Comparison of ENCODE assay signal across 24 mouse cellular contexts in genomic region chr9:120424567-120424966, GRCm38 (mm10).
DNase-seq lines count a peak whose midpoint lies in the region; ATAC-seq and TF ChIP-seq lines count a peak whose summit lies in the region.
"Had no signal": no experiment of that assay in that cellular context is flagged by ENCODE, and none has a peak within 500 bp of the region (broad histone marks: within the 10 kb centered on the region; RNA-seq: fewer than 3 reads in every experiment).

No protein-coding gene starts in this region.

- H3K36me3 ChIP-seq in hindbrain, embryonic 13.5 days, result no peaks in the 10 kb centered on the region
- H3K36me3 ChIP-seq in hindbrain, postnatal 0 days (ENCODE audit: insufficient read depth, low read length), result no peaks in the 10 kb centered on the region
- H3K36me3 ChIP-seq in midbrain, postnatal 0 days (ENCODE audit: insufficient read depth, low read length), result no peaks in the 10 kb centered on the region
- no peaks in the 10 kb centered on the region for H3K36me3 ChIP-seq in midbrain, embryonic 14.5 days (ENCODE audit: control insufficient read depth, insufficient read depth, low read length)
- no peaks in the 10 kb centered on the region for H3K36me3 ChIP-seq in intestine, embryonic 16.5 days (ENCODE audit: control insufficient read depth, insufficient read depth, low read length)
- H3K36me3 ChIP-seq in stomach, embryonic 16.5 days (ENCODE audit: control insufficient read depth, insufficient read depth, low read length), result no peaks in the 10 kb centered on the region
- H3K36me3 ChIP-seq: embryonic facial prominence, embryonic 10.5 days; embryonic facial prominence, embryonic 12.5 days; forebrain, embryonic 12.5 days; G1E had no signal

- TF ChIP-seq CTCF in hindbrain, postnatal 0 days (IDR thresholded peaks at IDR 0.05; ENCODE audit: low read depth), result no peak
- no peak for TF ChIP-seq CTCF in midbrain, postnatal 0 days (IDR thresholded peaks at IDR 0.05)

- H3K27ac ChIP-seq in hindbrain, embryonic 13.5 days, result no peak overlapping the region
- no peak overlapping the region for H3K27ac ChIP-seq in hindbrain, postnatal 0 days
- no peak overlapping the region for H3K27ac ChIP-seq in midbrain, postnatal 0 days (ENCODE audit: low read depth, low read length)
- H3K27ac ChIP-seq in midbrain, embryonic 14.5 days (replicated peaks; ENCODE audit: low read depth, low read length), result no peak overlapping the region
- no peak overlapping the region for H3K27ac ChIP-seq in intestine, embryonic 16.5 days (ENCODE audit: low read length)
- H3K27ac ChIP-seq in stomach, embryonic 16.5 days (ENCODE audit: low read length), result no peak overlapping the region
- H3K27ac ChIP-seq: embryonic facial prominence, embryonic 10.5 days; embryonic facial prominence, embryonic 12.5 days; forebrain, embryonic 12.5 days had no signal

- H3K9ac ChIP-seq in hindbrain, embryonic 13.5 days, result peak overlapping the region; percentile 24; the same call in 1 of the 2 replicates
- H3K9ac ChIP-seq in hindbrain, postnatal 0 days (replicated peaks; ENCODE audit: low read length), result no peak overlapping the region
- 0 out of 2 replicates have a peak overlapping the region, but pooled peaks have one; percentile 1 for H3K9ac ChIP-seq in midbrain, postnatal 0 days (replicated peaks; ENCODE audit: low read length, poor library complexity, severe bottlenecking)
- H3K9ac ChIP-seq in midbrain, embryonic 14.5 days (replicated peaks; ENCODE audit: low read length), result no peak overlapping the region
- H3K9ac ChIP-seq in intestine, embryonic 16.5 days (ENCODE audit: low read depth, low read length), result no peak overlapping the region
- H3K9ac ChIP-seq in stomach, embryonic 16.5 days (ENCODE audit: low read length), result no peak overlapping the region; the same call in 1 of the 2 replicates
- H3K9ac ChIP-seq: embryonic facial prominence, embryonic 12.5 days; forebrain, embryonic 12.5 days had no signal

- DNase-seq in hindbrain, postnatal 0 days (ENCODE audit: low spot score), result no peak
- DNase-seq in midbrain, postnatal 0 days (ENCODE audit: low spot score), result no peak
- no peak for DNase-seq in midbrain, embryonic 14.5 days
- DNase-seq in thymus, postnatal 25 days, result no peak
- DNase-seq: adrenal gland, adult 8-10 months; adrenal gland, postnatal 14 days; adrenal gland, postnatal 36 days; B cell, adult 2 months; cerebellum, adult 11-12 months; cerebellum, adult 2 months; cerebellum, adult 9-10 months; cerebellum, postnatal 10 days; cerebellum, postnatal 25 days had no signal

- no peaks in the 10 kb centered on the region for H3K9me3 ChIP-seq in hindbrain, embryonic 13.5 days
- no peaks in the 10 kb centered on the region for H3K9me3 ChIP-seq in hindbrain, postnatal 0 days (ENCODE audit: low read length)
- no peaks in the 10 kb centered on the region for H3K9me3 ChIP-seq in midbrain, postnatal 0 days (ENCODE audit: low read length)
- no peaks in the 10 kb centered on the region for H3K9me3 ChIP-seq in midbrain, embryonic 14.5 days (ENCODE audit: control insufficient read depth, low read length)
- no peaks in the 10 kb centered on the region for H3K9me3 ChIP-seq in intestine, embryonic 16.5 days (ENCODE audit: control insufficient read depth, low read length)
- no peaks in the 10 kb centered on the region for H3K9me3 ChIP-seq in stomach, embryonic 16.5 days (replicated peaks; ENCODE audit: control insufficient read depth, low read length)
- H3K9me3 ChIP-seq: embryonic facial prominence, embryonic 10.5 days; embryonic facial prominence, embryonic 12.5 days; forebrain, embryonic 12.5 days; G1E had no signal

- H3K4me3 ChIP-seq in hindbrain, embryonic 13.5 days, result no peak overlapping the region
- no peak overlapping the region for H3K4me3 ChIP-seq in hindbrain, postnatal 0 days (ENCODE audit: low read length)
- no peak overlapping the region for H3K4me3 ChIP-seq in midbrain, postnatal 0 days (ENCODE audit: low read depth, low read length)
- no peak overlapping the region for H3K4me3 ChIP-seq in midbrain, embryonic 14.5 days (replicated peaks; ENCODE audit: low read depth, low read length)
- no peak overlapping the region for H3K4me3 ChIP-seq in intestine, embryonic 16.5 days (ENCODE audit: low read length)
- no peak overlapping the region for H3K4me3 ChIP-seq in stomach, embryonic 16.5 days (replicated peaks; ENCODE audit: low read length)
- H3K4me3 ChIP-seq: embryonic facial prominence, embryonic 10.5 days; embryonic facial prominence, embryonic 12.5 days; forebrain, embryonic 12.5 days had no signal

- 81% methylated on average over 7 of the region's 7 CpGs for WGBS in hindbrain, embryonic 13.5 days
- 68% methylated on average over 7 of the region's 7 CpGs for WGBS in hindbrain, postnatal 0 days
- WGBS in midbrain, postnatal 0 days, result 74% methylated on average over 7 of the region's 7 CpGs
- 64% methylated on average over 7 of the region's 7 CpGs for WGBS in midbrain, embryonic 14.5 days
- 70% methylated on average over 7 of the region's 7 CpGs for WGBS in intestine, embryonic 16.5 days
- WGBS in stomach, embryonic 16.5 days, result 69% methylated on average over 7 of the region's 7 CpGs

- no peak for ATAC-seq in hindbrain, embryonic 13.5 days (ENCODE audit: low FRiP score)
- ATAC-seq in hindbrain, postnatal 0 days, result no peak
- no peak for ATAC-seq in midbrain, postnatal 0 days (ENCODE audit: low FRiP score)
- ATAC-seq in midbrain, embryonic 14.5 days (ENCODE audit: low FRiP score, low TSS enrichment), result no peak
- ATAC-seq in intestine, embryonic 16.5 days, result peak; percentile 44; the same call in 1 of the 2 replicates
- peak; percentile 43; the same call in 1 of the 2 replicates for ATAC-seq in stomach, embryonic 16.5 days (ENCODE audit: insufficient read depth, low FRiP score)
- ATAC-seq: activated CD4-positive, CD25-positive, alpha-beta regulatory T cell, adult 4 months; CD4-positive, CD25-positive, alpha-beta regulatory T cell, adult 4 months; forebrain, embryonic 14.5 days; Patski had no signal

- H3K4me2 ChIP-seq in hindbrain, embryonic 13.5 days, result no peak overlapping the region
- H3K4me2 ChIP-seq in hindbrain, postnatal 0 days (ENCODE audit: low read depth, low read length), result no peak overlapping the region
- H3K4me2 ChIP-seq in midbrain, postnatal 0 days (ENCODE audit: low read depth, low read length, poor library complexity, severe bottlenecking), result no peak overlapping the region
- H3K4me2 ChIP-seq in midbrain, embryonic 14.5 days (ENCODE audit: low read length), result no peak overlapping the region
- no peak overlapping the region for H3K4me2 ChIP-seq in intestine, embryonic 16.5 days (ENCODE audit: low read depth, low read length)
- H3K4me2 ChIP-seq in stomach, embryonic 16.5 days (ENCODE audit: low read depth, low read length), result no peak overlapping the region
- H3K4me2 ChIP-seq: embryonic facial prominence, embryonic 12.5 days; forebrain, embryonic 12.5 days had no signal

- no peaks in the 10 kb centered on the region for H3K4me1 ChIP-seq in hindbrain, embryonic 13.5 days (replicated peaks)
- H3K4me1 ChIP-seq in hindbrain, postnatal 0 days (ENCODE audit: insufficient read depth, low read length), result no peaks in the 10 kb centered on the region
- no peaks in the 10 kb centered on the region for H3K4me1 ChIP-seq in midbrain, postnatal 0 days (ENCODE audit: insufficient read depth, low read length)
- H3K4me1 ChIP-seq in midbrain, embryonic 14.5 days (ENCODE audit: control insufficient read depth, insufficient read depth, low read length), result no peaks in the 10 kb centered on the region
- H3K4me1 ChIP-seq in intestine, embryonic 16.5 days (ENCODE audit: control insufficient read depth, insufficient read depth, low read length), result no peaks in the 10 kb centered on the region
- no peaks in the 10 kb centered on the region for H3K4me1 ChIP-seq in stomach, embryonic 16.5 days (ENCODE audit: control insufficient read depth, insufficient read depth, low read length)
- H3K4me1 ChIP-seq: embryonic facial prominence, embryonic 10.5 days; embryonic facial prominence, embryonic 12.5 days; forebrain, embryonic 12.5 days had no signal

- no peaks in the 10 kb centered on the region for H3K27me3 ChIP-seq in hindbrain, embryonic 13.5 days
- H3K27me3 ChIP-seq in hindbrain, postnatal 0 days (ENCODE audit: insufficient read depth, low read length), result no peaks in the 10 kb centered on the region
- no peaks in the 10 kb centered on the region for H3K27me3 ChIP-seq in midbrain, postnatal 0 days (ENCODE audit: insufficient read depth, low read length)
- no peaks in the 10 kb centered on the region for H3K27me3 ChIP-seq in midbrain, embryonic 14.5 days (ENCODE audit: control insufficient read depth, insufficient read depth, low read length)
- H3K27me3 ChIP-seq in intestine, embryonic 16.5 days (replicated peaks; ENCODE audit: control insufficient read depth, insufficient read depth, low read length), result no peaks in the 10 kb centered on the region
- no peaks in the 10 kb centered on the region for H3K27me3 ChIP-seq in stomach, embryonic 16.5 days (ENCODE audit: control insufficient read depth, insufficient read depth, low read length)
- H3K27me3 ChIP-seq: embryonic facial prominence, embryonic 12.5 days; forebrain, embryonic 12.5 days had no signal

Comparison
In these comparisons a context has a peak if more than half of its experiments do, and no peak if none do; other contexts are left out.
1. H3K9ac ChIP-seq: peak in hindbrain, embryonic 13.5 days (single experiment) and midbrain, postnatal 0 days (single experiment); none in hindbrain, postnatal 0 days (single experiment), midbrain, embryonic 14.5 days (single experiment), intestine, embryonic 16.5 days (single experiment) and stomach, embryonic 16.5 days (single experiment).
2. ATAC-seq: peak in intestine, embryonic 16.5 days (single experiment) and stomach, embryonic 16.5 days (single experiment); none in hindbrain, embryonic 13.5 days (single experiment), hindbrain, postnatal 0 days (single experiment), midbrain, postnatal 0 days (single experiment) and midbrain, embryonic 14.5 days (single experiment).